Mouse (Mus musculus) right cerebral cortex, adult 2 months (tissue): ENCODE data around the gene Btg2.

Source experiments
- DNase-seq, 2 experiments: peaks; one replicate each; pipeline ENCODE4 v3.0.0; 2021 to 2022; ENCODE audit warnings: low spot score in 2 of 2

Gene Btg2

GRCm38 (mm10) chr1:134097956-134098725 lies 19.2 kb upstream of the Btg2 start:
- DNase-seq: no peak

- DNase-seq: no peak
Measured at GRCm38 (mm10) chr1:134097080-134097855, 18.3 kb upstream of the Btg2 start.

GRCm38 (mm10) chr1:134096264-134096934 lies 17.5 kb upstream of the Btg2 start:
- peak in 1 of 2 experiments; percentile 30 for DNase-seq

DNA sequence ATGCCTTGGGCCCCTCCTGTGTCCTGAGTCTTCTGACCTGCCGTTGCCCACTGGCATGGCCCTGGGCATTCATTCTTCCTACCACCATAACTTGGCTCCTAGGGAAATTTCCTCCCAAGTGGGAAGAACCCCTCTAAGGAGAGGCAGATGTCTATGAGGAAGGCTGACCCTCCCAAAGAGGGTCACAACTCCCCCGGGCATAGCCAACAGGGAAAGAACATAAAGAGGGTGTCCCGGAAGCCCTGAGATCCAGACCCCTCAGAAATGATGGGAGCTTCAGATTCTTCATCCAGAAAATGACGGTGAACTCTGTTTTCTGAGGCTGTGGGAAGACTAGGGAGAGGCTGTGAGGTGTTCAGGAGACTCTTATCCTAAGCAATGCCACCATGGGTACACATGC lies 16.8 kb upstream of the Btg2 start:
- no peak for DNase-seq

DNA sequence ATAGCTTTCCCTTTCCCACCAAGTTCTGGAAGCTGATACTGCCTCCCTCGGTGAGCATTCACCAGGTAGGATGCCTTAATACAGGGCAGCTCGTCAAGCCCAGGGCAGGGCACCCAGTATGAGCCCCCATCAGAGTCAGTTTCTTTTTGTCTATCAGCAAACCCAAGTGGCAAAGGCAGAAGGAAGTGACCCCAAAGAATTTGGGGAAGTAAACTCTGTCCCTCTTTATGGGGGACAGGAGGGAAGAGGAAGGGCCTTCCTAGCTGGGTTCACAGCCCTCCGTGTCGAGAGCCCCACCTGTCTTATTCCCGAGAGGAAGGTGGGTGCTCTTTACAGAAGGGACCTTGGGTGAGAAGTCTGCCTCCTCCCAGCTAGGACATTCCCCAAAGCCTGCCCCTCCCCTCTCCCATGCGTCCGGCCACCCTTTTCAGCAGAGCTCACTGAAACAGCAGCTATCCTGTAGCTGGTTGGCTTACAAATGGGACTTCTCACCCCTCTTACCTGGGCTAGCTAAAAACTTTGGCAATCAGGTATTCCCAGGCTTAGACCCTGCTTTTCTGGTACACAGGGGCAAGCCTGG lies 16.2 kb upstream of the Btg2 start:
- DNase-seq: no peak

DNA sequence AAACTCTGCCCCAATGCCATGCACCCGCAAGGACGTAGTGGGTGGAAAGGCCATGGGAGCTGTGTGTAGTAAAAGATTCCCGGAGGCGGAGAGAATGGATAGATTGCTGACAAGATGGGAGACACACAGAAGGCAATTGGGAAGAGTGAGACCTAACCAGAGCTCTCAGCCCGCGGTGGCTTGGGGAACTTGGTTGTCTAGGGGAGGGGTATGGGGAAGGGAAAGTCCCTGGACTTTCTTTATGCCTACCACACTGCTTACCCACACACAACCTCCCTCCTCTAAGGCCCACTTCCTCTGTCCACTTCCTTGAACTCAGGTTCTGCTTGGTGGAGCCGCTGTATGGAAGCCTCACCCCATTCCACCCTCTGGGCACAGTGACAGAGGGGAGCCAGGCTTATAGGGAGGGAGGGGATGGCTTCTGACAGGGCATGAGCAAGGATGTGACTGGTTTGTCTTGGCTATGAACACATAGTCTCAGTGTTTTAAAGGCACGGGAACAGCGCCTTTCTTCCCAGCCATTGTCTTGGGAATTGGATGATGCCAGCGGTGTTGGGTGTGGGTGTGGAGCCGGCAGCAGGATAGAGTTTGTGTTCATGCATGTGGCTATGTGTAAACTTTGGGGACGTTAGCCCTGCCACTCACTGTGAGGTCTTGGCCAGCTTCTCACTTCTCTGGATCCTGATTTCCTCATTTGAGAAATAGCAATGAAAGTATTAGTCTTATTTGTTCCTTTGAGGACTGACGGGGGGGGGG lies 15.0 kb upstream of the Btg2 start:
- no peak for DNase-seq

- DNase-seq: peak; percentile 87 to 90
Measured at GRCm38 (mm10) chr1:134092852-134093770, 14.2 kb upstream of the Btg2 start.

- no peak for DNase-seq
Measured at GRCm38 (mm10) chr1:134092368-134092767, 13.4 kb upstream of the Btg2 start.

- DNase-seq: no peak
Measured at GRCm38 (mm10) chr1:134091851-134092250, 12.9 kb upstream of the Btg2 start.

- no peak for DNase-seq
Measured at GRCm38 (mm10) chr1:134089074-134089473, 10.2 kb upstream of the Btg2 start.

- no peak for DNase-seq
Measured at GRCm38 (mm10) chr1:134086811-134087398, 8.0 kb upstream of the Btg2 start.

- no peak for DNase-seq
Measured at GRCm38 (mm10) chr1:134086017-134086416, 7.1 kb upstream of the Btg2 start.

GRCm38 (mm10) chr1:134084128-134084527 lies 5.2 kb upstream of the Btg2 start:
- DNase-seq: no peak

DNA sequence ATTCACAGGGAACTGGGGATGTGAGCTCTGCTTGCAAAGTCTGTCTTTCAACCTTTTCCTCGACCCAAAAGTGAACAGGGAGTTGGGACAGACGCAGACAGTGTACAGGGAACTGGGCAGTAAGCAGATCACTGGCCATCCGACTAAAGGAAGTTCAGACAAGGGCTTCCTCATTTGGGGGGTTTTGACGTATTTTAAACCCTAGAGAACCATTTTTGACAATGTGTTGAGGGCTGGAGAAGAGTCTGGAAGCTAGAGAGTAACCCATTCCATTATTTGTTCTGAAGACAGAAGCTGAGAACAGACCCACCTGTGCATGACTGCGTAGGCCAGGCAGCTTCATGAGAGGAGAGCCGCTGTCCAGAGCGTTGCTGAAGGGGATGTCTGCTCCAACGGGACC lies 4.8 kb upstream of the Btg2 start:
- no peak for DNase-seq

DNA sequence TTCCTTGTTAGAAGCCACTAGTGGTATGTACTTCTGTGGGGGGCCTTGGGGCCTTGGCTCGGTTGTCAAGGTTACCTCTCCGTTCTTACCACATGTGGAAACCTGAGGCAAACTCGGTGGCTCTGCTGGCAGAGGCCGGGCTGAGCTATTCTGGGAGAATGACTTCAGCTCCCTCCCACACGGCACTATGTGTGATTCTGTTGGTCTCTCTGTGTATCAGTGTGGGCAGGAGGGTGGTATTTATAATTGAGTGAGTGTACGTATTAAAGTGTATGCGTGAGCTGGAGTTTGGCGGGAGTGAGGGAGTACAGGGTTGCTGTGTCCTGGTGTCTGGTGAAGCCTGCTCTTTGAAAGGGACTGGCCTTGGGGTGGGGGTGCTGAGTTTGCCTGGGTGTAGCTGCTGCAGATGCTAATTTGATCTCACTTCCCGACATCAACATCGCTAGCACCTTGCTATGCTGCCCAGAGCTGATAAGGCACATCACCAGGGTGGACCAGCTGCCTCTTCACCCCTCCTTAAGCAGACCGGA lies 4.1 kb upstream of the Btg2 start:
- DNase-seq: peak; percentile 85 to 91

- DNase-seq: no peak
Measured at GRCm38 (mm10) chr1:134080881-134081450, 2.0 kb upstream of the Btg2 start.

GRCm38 (mm10) chr1:134080406-134080805 lies 1.5 kb upstream of the Btg2 start:
- DNase-seq: no peak

GRCm38 (mm10) chr1:134079477-134080163 lies 700 bp upstream of the Btg2 start:
- no peak for DNase-seq
